Mouse (Mus musculus): ENCODE data around the gene Plekha3. TPM values are rescaled to one million over a fixed set of nuclear protein-coding genes. Genes with fewer than 3 reads are reported as not detected.

The Plekha3 gene
- polyA plus RNA-seq, 1 experiment: 38.0 TPM

DNA sequence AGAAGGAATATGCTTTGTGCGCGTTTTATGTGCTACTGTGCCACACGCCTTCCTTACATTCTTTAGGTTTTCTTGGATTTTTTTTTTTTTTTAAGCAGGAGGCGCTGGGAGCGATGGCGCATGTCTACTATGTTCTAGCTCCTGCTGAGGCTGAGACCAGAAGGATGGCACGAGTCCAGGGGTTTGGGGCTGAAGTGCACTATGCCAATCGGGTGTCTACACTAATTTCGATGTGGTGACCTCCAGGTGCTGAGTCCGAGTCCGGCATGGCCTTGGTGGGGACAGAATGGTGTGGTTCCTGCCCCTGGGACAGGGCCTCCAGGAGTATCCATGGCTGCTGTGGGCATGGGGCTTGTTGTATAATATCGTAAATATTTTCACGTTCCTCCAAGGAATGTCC is 16.5 kb upstream of the Plekha3 start:
- H3K4me3 ChIP-seq (ENCODE audit: low read depth, low read length): no peak overlapping the region
- no peak overlapping the region for H3K9ac ChIP-seq (ENCODE audit: low read depth, poor library complexity, severe bottlenecking)
- no peaks in the 10 kb centered on the region for H3K9me3 ChIP-seq (replicated peaks; ENCODE audit: control insufficient read depth, insufficient read depth, low read length, poor library complexity, severe bottlenecking)
- H3K27me3 ChIP-seq (ENCODE audit: control insufficient read depth, insufficient read depth, low read length, poor library complexity, severe bottlenecking): no peaks in the 10 kb centered on the region
- no peak for TF ChIP-seq POLR2A (IDR thresholded peaks at IDR 0.05; ENCODE audit: insufficient read depth, low read length)
- TF ChIP-seq EP300 (IDR thresholded peaks at IDR 0.05; ENCODE audit: insufficient read depth, low read depth, low read length): no peak
- TF ChIP-seq CTCF (IDR thresholded peaks at IDR 0.05; ENCODE audit: low read depth, low read length): no peak
- no peak overlapping the region for H3K27ac ChIP-seq (ENCODE audit: insufficient read depth, low read length)
- H3K4me1 ChIP-seq (ENCODE audit: control insufficient read depth, insufficient read depth, low read length): no peaks in the 10 kb centered on the region
- no peaks in the 10 kb centered on the region for H3K36me3 ChIP-seq (ENCODE audit: control insufficient read depth, insufficient read depth, low read length, poor library complexity, severe bottlenecking)

DNA sequence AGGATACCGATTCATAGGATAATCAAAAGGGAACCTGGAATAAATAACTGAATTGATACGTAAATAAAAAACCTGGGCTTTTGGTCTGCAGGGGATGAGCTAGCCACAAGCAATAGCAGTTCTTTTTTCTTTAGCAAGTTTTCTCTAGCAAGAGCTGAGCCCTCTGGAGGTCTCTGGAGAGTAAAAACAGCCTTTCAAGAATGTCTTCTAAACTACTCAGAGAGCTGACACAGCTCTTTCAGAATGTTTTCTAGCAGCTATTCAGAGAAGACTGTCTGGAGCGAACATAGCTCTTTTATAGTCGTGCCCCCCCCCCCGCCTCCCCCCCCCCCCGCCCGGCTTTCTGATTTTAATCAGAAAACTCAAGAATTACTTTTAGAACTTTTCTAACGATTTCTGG is 15.7 kb upstream of the Plekha3 start:
- Histone ChIP-seq H3K27me3 (ENCODE audit: control insufficient read depth, insufficient read depth, low read length, poor library complexity, severe bottlenecking) (no peaks in the 10 kb centered on the region), H3K4me1 (ENCODE audit: control insufficient read depth, insufficient read depth, low read length) (no peaks in the 10 kb centered on the region), H3K9ac (ENCODE audit: low read depth, poor library complexity, severe bottlenecking) (no peak overlapping the region), H3K36me3 (ENCODE audit: control insufficient read depth, insufficient read depth, low read length, poor library complexity, severe bottlenecking) (no peaks in the 10 kb centered on the region), H3K4me3 (ENCODE audit: low read depth, low read length) (no peak overlapping the region), H3K9me3 (replicated peaks; ENCODE audit: control insufficient read depth, insufficient read depth, low read length, poor library complexity, severe bottlenecking) (no peaks in the 10 kb centered on the region), H3K27ac (ENCODE audit: insufficient read depth, low read length) (no peak overlapping the region)
- TF ChIP-seq EP300 (IDR thresholded peaks at IDR 0.05; ENCODE audit: insufficient read depth, low read depth, low read length) (no peak), CTCF (IDR thresholded peaks at IDR 0.05; ENCODE audit: low read depth, low read length) (no peak), POLR2A (IDR thresholded peaks at IDR 0.05; ENCODE audit: insufficient read depth, low read length) (no peak)

DNA sequence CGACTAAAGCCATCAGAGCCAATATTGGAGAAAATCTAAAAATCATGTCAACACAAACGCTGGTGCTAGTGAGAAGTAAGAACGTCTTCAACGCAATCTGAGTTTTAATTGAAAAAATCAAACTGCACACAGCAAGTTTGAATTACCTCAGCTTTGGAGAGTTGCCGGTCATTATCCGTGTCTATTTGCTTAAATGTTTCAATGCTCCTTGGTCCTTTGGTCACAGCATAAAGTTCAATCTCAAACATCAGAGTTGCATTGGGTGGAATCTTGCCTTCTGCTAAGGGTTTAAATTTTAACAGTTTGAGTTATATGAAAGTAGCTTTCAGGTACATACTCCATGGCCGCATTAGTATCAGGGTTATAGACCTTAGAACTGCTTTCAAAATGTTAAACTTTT is 9.6 kb upstream of the Plekha3 start:
- no peak overlapping the region for H3K4me3 ChIP-seq (ENCODE audit: low read depth, low read length)
- H3K27ac ChIP-seq (ENCODE audit: insufficient read depth, low read length): no peak overlapping the region
- TF ChIP-seq POLR2A (IDR thresholded peaks at IDR 0.05; ENCODE audit: insufficient read depth, low read length) (no peak), CTCF (IDR thresholded peaks at IDR 0.05; ENCODE audit: low read depth, low read length) (no peak), EP300 (IDR thresholded peaks at IDR 0.05; ENCODE audit: insufficient read depth, low read depth, low read length) (no peak)
- H3K4me1 ChIP-seq (ENCODE audit: control insufficient read depth, insufficient read depth, low read length): no peaks in the 10 kb centered on the region
- no peaks in the 10 kb centered on the region for H3K9me3 ChIP-seq (replicated peaks; ENCODE audit: control insufficient read depth, insufficient read depth, low read length, poor library complexity, severe bottlenecking)
- H3K9ac ChIP-seq (ENCODE audit: low read depth, poor library complexity, severe bottlenecking): no peak overlapping the region
- no peaks in the 10 kb centered on the region for H3K36me3 ChIP-seq (ENCODE audit: control insufficient read depth, insufficient read depth, low read length, poor library complexity, severe bottlenecking)
- H3K27me3 ChIP-seq (ENCODE audit: control insufficient read depth, insufficient read depth, low read length, poor library complexity, severe bottlenecking): no peaks in the 10 kb centered on the region

DNA sequence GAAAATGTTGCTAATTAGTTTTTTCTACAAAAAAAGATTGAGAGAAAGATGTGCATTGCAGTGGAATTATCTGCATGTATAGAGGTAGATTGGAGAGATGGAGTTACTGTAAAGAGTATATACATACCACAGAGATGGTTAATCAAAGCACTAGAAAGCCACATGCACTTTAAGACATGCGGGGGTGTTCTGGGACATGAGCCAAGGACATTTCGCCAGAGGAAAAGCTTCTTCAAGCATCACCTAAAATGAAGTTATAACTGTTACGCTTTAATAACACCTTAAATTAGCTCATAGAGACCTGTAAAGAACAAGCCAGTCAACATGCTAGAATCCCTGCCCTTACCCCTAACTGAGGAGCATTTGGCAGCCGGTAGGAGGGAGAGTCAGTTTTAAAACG is 7.9 kb upstream of the Plekha3 start:
- H3K27me3 ChIP-seq (ENCODE audit: control insufficient read depth, insufficient read depth, low read length, poor library complexity, severe bottlenecking): no peaks in the 10 kb centered on the region
- H3K27ac ChIP-seq (ENCODE audit: insufficient read depth, low read length): no peak overlapping the region
- H3K36me3 ChIP-seq (ENCODE audit: control insufficient read depth, insufficient read depth, low read length, poor library complexity, severe bottlenecking): no peaks in the 10 kb centered on the region
- H3K4me3 ChIP-seq (ENCODE audit: low read depth, low read length): no peak overlapping the region
- H3K9me3 ChIP-seq (replicated peaks; ENCODE audit: control insufficient read depth, insufficient read depth, low read length, poor library complexity, severe bottlenecking): no peaks in the 10 kb centered on the region
- H3K4me1 ChIP-seq (ENCODE audit: control insufficient read depth, insufficient read depth, low read length): no peaks in the 10 kb centered on the region
- no peak overlapping the region for H3K9ac ChIP-seq (ENCODE audit: low read depth, poor library complexity, severe bottlenecking)
- no peak for TF ChIP-seq EP300 (IDR thresholded peaks at IDR 0.05; ENCODE audit: insufficient read depth, low read depth, low read length)
- no peak for TF ChIP-seq CTCF (IDR thresholded peaks at IDR 0.05; ENCODE audit: low read depth, low read length)
- no peak for TF ChIP-seq POLR2A (IDR thresholded peaks at IDR 0.05; ENCODE audit: insufficient read depth, low read length)

DNA sequence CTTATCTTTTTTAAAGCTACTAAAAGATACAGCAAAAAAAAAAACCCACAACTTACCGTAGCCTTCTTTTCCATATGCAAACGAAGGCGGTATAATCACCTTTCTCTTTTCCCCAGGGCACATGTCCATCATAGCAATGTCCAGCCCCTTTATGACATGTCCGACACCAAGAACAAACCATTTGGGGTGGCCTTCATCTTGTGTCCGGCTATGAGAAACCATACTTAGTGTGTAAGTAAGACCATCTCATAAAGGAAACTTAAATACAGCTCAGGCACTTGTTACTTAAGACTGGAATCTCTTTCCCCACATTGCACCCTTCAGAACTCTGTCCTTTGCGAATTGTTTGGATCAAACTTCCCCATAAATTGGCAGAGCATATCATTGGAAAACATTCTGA is 3.4 kb upstream of the Plekha3 start:
- H3K27me3 ChIP-seq (ENCODE audit: control insufficient read depth, insufficient read depth, low read length, poor library complexity, severe bottlenecking): no peaks in the 10 kb centered on the region
- no peaks in the 10 kb centered on the region for H3K4me1 ChIP-seq (ENCODE audit: control insufficient read depth, insufficient read depth, low read length)
- H3K4me3 ChIP-seq (ENCODE audit: low read depth, low read length): no peak overlapping the region
- H3K36me3 ChIP-seq (ENCODE audit: control insufficient read depth, insufficient read depth, low read length, poor library complexity, severe bottlenecking): no peaks in the 10 kb centered on the region
- no peak overlapping the region for H3K27ac ChIP-seq (ENCODE audit: insufficient read depth, low read length)
- no peaks in the 10 kb centered on the region for H3K9me3 ChIP-seq (replicated peaks; ENCODE audit: control insufficient read depth, insufficient read depth, low read length, poor library complexity, severe bottlenecking)
- TF ChIP-seq POLR2A (IDR thresholded peaks at IDR 0.05; ENCODE audit: insufficient read depth, low read length) (no peak), EP300 (IDR thresholded peaks at IDR 0.05; ENCODE audit: insufficient read depth, low read depth, low read length) (no peak), CTCF (IDR thresholded peaks at IDR 0.05; ENCODE audit: low read depth, low read length) (no peak)
- H3K9ac ChIP-seq (ENCODE audit: low read depth, poor library complexity, severe bottlenecking): no peak overlapping the region

DNA sequence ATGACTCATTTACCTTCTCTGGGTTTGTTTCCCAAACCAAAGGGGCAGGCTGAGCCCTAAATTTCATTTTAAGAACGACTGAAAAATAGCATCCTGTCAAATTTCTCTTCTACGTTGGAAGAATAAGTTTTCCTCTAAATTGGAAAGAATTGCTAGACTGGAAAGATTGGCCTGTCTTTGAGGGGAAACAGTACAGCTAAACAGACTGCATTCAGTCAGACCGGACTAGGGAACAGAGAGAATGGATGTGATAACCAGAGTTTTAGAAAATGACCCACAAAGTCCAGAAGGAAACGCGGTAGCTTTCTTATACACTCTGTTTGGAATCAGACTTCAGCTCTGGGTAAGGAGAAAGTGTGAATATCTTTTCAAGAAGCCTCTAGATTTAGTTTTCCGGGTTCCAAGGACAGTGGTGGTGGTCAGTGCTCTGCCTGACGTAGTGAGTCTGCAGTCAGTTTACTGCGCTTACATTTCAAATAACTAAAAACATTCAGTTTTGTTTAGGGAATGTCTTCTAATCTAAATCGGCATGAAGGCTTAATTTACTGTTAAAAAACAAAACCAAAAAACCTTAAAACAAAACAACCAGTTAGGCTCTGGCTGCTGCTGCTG is 2.8 kb upstream of the Plekha3 start:
- H3K4me1 ChIP-seq (ENCODE audit: control insufficient read depth, insufficient read depth, low read length): no peaks in the 10 kb centered on the region
- H3K9ac ChIP-seq (ENCODE audit: low read depth, poor library complexity, severe bottlenecking): peak overlapping the region; percentile 50
- no peak overlapping the region for H3K27ac ChIP-seq (ENCODE audit: insufficient read depth, low read length)
- no peaks in the 10 kb centered on the region for H3K27me3 ChIP-seq (ENCODE audit: control insufficient read depth, insufficient read depth, low read length, poor library complexity, severe bottlenecking)
- H3K36me3 ChIP-seq (ENCODE audit: control insufficient read depth, insufficient read depth, low read length, poor library complexity, severe bottlenecking): no peaks in the 10 kb centered on the region
- TF ChIP-seq CTCF (IDR thresholded peaks at IDR 0.05; ENCODE audit: low read depth, low read length): no peak
- TF ChIP-seq POLR2A (IDR thresholded peaks at IDR 0.05; ENCODE audit: insufficient read depth, low read length): no peak
- TF ChIP-seq EP300 (IDR thresholded peaks at IDR 0.05; ENCODE audit: insufficient read depth, low read depth, low read length): no peak
- no peaks in the 10 kb centered on the region for H3K9me3 ChIP-seq (replicated peaks; ENCODE audit: control insufficient read depth, insufficient read depth, low read length, poor library complexity, severe bottlenecking)
- peak overlapping the region; percentile 64 for H3K4me3 ChIP-seq (ENCODE audit: low read depth, low read length)
